Mouse (Mus musculus): Measurements from ENCODE around the gene Nmt2. TPM values are rescaled to one million over a fixed set of nuclear protein-coding genes. Genes with fewer than 3 reads are reported as not detected.

Nmt2 gene
- polyA plus RNA-seq, 1 experiment from 2014 or later, result 44.3 TPM

Other genes starting within 250 kb of the Nmt2 start
- gene Fam171a1, start 170.0 kb upstream of the Nmt2 start, polyA plus RNA-seq (2015; fragmentation: Nextera tagmentation; extraction: Ambion mirVana), result 27.5 and 28.1 TPM in 2 replicates
- gene Rpp38, start 48.4 kb downstream of the Nmt2 start, polyA plus RNA-seq (2015; fragmentation: Nextera tagmentation; extraction: Ambion mirVana), result 26.3 and 27.8 TPM in 2 replicates
- gene Acbd7, start 52.0 kb downstream of the Nmt2 start, polyA plus RNA-seq (2015; fragmentation: Nextera tagmentation; extraction: Ambion mirVana), result 1.4 and 2.0 TPM in 2 replicates
- not detected in 2 replicates for gene Olah, start 113.0 kb downstream of the Nmt2 start, polyA plus RNA-seq (2015; fragmentation: Nextera tagmentation; extraction: Ambion mirVana)
- gene Meig1, start 138.4 kb downstream of the Nmt2 start, polyA plus RNA-seq (2015; fragmentation: Nextera tagmentation; extraction: Ambion mirVana), result not detected in 2 replicates
- 6.2 and 6.3 TPM in 2 replicates for gene Dclre1c, start 139.9 kb downstream of the Nmt2 start, polyA plus RNA-seq (2015; fragmentation: Nextera tagmentation; extraction: Ambion mirVana)
- gene Suv39h2, start 190.8 kb downstream of the Nmt2 start, polyA plus RNA-seq (2015; fragmentation: Nextera tagmentation; extraction: Ambion mirVana), result 10.8 and 12.5 TPM in 2 replicates
- gene Gm45902, start 228.6 kb downstream of the Nmt2 start, polyA plus RNA-seq (2015; fragmentation: Nextera tagmentation; extraction: Ambion mirVana), result 3.3 and 3.6 TPM in 2 replicates
- gene Hspa14, start 228.6 kb downstream of the Nmt2 start, polyA plus RNA-seq (2015; fragmentation: Nextera tagmentation; extraction: Ambion mirVana), result 98.9 and 107 TPM in 2 replicates
- gene Cdnf, start 228.8 kb downstream of the Nmt2 start, polyA plus RNA-seq (2015; fragmentation: Nextera tagmentation; extraction: Ambion mirVana), result 0.33 and 0.78 TPM in 2 replicates